Mouse (Mus musculus) CD8-positive naive resting alpha-beta T cell, adult 57 days (primary cell): ENCODE results near the gene Mien1. TPM values are rescaled to one million over a fixed set of nuclear protein-coding genes. Genes with fewer than 3 reads are reported as not detected.

ENCODE experiments used
- total RNA-seq: library from RNA; stranded (reverse); gene quantifications from one replicate; pipeline ENCODE4 v1.2.4, GENCODE M21; 2023

Mien1 gene
- 43.0 TPM for total RNA-seq

DNA sequence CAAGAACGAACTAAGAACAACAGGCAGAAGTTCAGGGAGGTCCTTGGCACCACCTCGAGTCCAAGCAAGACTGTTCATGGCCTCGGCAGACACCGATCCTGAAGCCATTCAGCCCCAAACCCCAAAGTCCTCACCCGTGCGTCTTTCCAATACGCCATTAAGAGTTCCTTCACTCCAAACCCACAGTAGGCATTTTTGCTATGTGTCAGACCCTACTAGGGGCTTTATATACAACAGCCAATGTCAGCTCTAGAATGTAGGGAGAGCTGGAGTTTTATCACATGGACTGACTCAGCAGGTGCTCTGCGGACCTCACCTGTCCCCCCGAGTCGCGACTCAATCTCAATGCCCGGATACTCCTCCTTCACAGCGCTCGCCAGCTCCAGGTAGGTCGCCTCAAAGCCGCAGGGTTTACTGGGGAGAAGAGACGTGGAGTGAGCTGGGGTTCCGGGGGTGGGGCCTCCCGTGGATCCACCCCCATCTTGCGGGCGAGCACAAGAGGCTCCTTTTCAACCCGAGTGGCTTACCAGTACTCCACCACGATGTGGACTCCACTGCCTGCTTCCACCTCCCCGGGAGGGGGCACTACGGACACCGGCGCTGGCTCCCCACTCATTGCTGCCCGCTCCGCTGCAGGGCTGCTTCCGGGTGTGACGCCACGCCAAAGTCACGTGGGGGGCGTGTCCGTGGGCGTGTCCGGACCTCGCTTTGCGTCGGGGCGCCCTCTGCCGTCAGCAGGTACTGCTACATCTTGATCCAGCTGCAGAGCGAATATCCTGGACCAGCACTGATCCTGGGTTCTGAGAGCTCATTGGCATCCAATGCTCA lies at the start of gene Mien1:
Mien1 (minus strand) TSS at position 661 of the 828 bp plus-strand sequence.

DNA sequence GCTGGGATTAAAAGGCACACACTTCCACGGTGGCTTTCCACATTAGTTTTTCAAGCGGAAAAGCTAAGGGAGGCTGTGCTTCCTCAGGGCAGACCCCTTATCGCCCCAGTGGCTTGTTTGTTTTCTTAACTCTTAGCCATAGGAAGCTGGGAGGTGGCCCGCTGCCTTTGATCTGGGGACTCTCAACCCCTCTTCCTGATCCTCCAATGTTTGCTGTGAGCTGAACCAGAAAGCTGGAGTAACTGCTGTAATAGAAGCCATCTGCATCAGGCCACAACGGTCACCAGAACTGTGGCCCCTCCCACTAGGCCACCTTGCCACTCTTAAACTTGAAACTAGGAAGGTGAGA lies 7.4 kb upstream of the Mien1 start, which contains the start of gene Grb7:
Grb7 (plus strand) TSS at position 182 of the 349 bp plus-strand sequence.

DNA sequence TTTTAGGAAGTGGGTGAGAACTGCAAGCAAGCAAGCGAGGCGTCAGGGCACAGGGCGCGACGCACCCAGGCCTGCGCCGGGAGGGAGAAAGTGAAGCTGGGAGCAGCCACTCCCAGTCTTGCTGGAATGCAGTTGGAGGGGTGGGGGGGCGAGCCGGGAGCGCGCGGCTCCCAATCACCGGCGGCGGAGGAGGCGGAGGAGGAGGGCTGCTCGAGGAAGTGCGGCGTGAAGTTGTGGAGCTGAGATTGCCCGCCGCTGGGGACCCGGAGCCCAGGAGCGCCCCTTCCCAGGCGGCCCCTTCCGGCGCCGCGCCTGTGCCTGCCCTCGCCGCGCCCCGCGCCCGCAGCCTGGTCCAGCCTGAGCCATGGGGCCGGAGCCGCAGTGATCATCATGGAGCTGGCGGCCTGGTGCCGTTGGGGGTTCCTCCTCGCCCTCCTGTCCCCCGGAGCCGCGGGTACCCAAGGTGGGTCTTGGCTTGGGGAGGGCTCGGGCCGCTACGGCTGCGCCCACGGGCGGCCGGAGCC lies 26.5 kb downstream of the Mien1 start, which contains the start of gene Erbb2:
Erbb2 (plus strand) TSS at position 198 of the 524 bp plus-strand sequence.

DNA sequence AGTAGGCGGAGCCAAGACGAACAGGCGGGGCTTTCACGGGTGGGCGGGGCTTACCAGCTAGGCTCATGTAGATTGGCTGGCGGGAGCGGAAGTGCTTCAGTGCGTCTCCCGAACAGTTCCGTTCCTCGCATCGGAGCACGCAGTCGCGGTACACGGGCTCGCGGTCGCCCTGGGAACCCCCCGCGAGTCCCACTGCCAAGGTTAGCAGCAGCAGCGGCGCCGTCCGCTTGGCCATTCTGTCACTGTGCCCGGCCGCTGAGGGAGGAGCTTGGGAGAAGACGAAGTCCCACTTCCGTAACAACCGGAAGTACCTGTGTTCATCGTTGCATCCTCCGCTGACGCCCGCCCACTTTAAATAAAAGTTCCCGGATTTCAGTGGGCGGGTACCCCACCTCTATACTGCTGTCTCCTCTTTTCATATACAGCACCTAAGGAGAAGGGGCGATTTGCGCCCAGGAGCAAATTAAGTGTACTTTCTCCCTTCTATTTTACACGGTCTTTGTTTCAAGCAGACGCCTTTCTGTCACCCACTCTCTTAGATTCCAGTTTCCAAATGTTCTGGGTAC lies 38.5 kb downstream of the Mien1 start, which contains the start of gene Pgap3:
Pgap3 (minus strand) TSS at position 330 of the 566 bp plus-strand sequence.

Other genes starting within 250 kb of the Mien1 start
- gene Med1, start 245.7 kb downstream of the Mien1 start, total RNA-seq, result 75.5 TPM
- gene Cdk12, start 235.9 kb downstream of the Mien1 start, total RNA-seq, result 88.6 TPM
- not detected for gene Neurod2, start 109.3 kb downstream of the Mien1 start, total RNA-seq
- gene Ppp1r1b, start 90.6 kb downstream of the Mien1 start, total RNA-seq, result not detected
- 40.9 TPM for gene Stard3, start 80.6 kb downstream of the Mien1 start, total RNA-seq
- gene Tcap, start 55.2 kb downstream of the Mien1 start, total RNA-seq, result not detected
- gene Pnmt, start 52.5 kb downstream of the Mien1 start, total RNA-seq, result not detected
- gene Pgap3, start 38.5 kb downstream of the Mien1 start, total RNA-seq, result 11.3 TPM
- gene Erbb2, start 26.5 kb downstream of the Mien1 start, total RNA-seq, result not detected
- gene Grb7, start 7.4 kb upstream of the Mien1 start, total RNA-seq, result 0.31 TPM
- 178 TPM for gene Ikzf3, start 107.0 kb upstream of the Mien1 start, total RNA-seq
- gene Zpbp2, start 112.1 kb upstream of the Mien1 start, total RNA-seq, result 3.7 TPM
- gene Ormdl3, start 148.4 kb upstream of the Mien1 start, total RNA-seq, result 20.5 TPM
- not detected for gene Lrrc3c, start 159.3 kb upstream of the Mien1 start, total RNA-seq
- gene Gm12355, start 186.7 kb upstream of the Mien1 start, total RNA-seq, result 28.9 TPM
- not detected for gene Gsdma3, start 187.4 kb upstream of the Mien1 start, total RNA-seq
- gene Gsdma2, start 207.8 kb upstream of the Mien1 start, total RNA-seq, result not detected
- gene Gsdma, start 225.4 kb upstream of the Mien1 start, total RNA-seq, result not detected
- gene Psmd3, start 243.6 kb upstream of the Mien1 start, total RNA-seq, result 74.1 TPM